Mouse (Mus musculus) spleen, adult 2 months (tissue): ENCODE measurements around the gene Olfr374.

Source experiments
- CTCF ChIP-seq: fragments of 200-500 bp; IDR thresholded peaks from 2 replicates; pipeline ENCODE4 v1.5.1; 2011; ENCODE audit warnings: mild to moderate bottlenecking, inconsistent platforms; ENCODE audit not compliant: insufficient read depth, insufficient read length, insufficient replicate concordance; ENCODE audit errors: extremely low read depth
- POLR2A ChIP-seq: fragments of 200-500 bp; IDR thresholded peaks from 2 replicates; pipeline ENCODE4 v1.6.1; 2011; ENCODE audit warnings: low read depth, low read length, inconsistent platforms

GRCm38 (mm10) chr8:72144345-72144975 lies 37.6 kb downstream of the Olfr374 start:
- TF ChIP-seq POLR2A (no peak), CTCF (no peak)
